Mouse (Mus musculus) ES-Bruce4 (cell line): ENCODE measurements at regions not wholly inside any gene's neighbourhood (a gene's known extent, or its start where the extent isn't known, plus 50 kb on each side); places are given as distances from the start of the nearest gene placed in this dataset.

Experiments
- CTCF ChIP-seq: IDR thresholded peaks from one replicate; pipeline ENCODE4 v1.8.1; 2011; ENCODE audit warnings: low read depth, low read length
- POLR2A ChIP-seq: IDR thresholded peaks from one replicate; pipeline ENCODE4 v1.8.1; 2011; ENCODE audit warnings: low read length; ENCODE audit not compliant: insufficient read depth

- TF ChIP-seq CTCF (no peak), POLR2A (no peak)
Measured at GRCm38 (mm10) chr15:87199641-87200040, 344.5 kb upstream of the Fam19a5 start.
